ENCODE assay signal across 14 mouse cellular contexts in genomic region chr6:34608603-34609002, GRCm38 (mm10). TPM values are rescaled to one million over a fixed set of nuclear protein-coding genes. Genes with fewer than 3 reads are reported as not detected.
DNase-seq lines count a peak whose midpoint lies in the region; ATAC-seq and TF ChIP-seq lines count a peak whose summit lies in the region.
"Had no signal": no experiment of that assay in that cellular context is flagged by ENCODE, and none has a peak within 500 bp of the region (broad histone marks: within the 10 kb centered on the region; RNA-seq: fewer than 3 reads in every experiment).

No protein-coding gene starts in this region.

- no peaks in the 10 kb centered on the region for H3K27me3 ChIP-seq in heart, adult 2 months (ENCODE audit: control insufficient read depth, insufficient read depth, low read length)
- H3K27me3 ChIP-seq in liver, adult 2 months (ENCODE audit: control insufficient read depth, insufficient read depth, low read length), result no peaks in the 10 kb centered on the region
- H3K27me3 ChIP-seq in liver, embryonic 11.5 days (replicated peaks; ENCODE audit: control insufficient read depth, insufficient read depth, low read length), result no peaks in the 10 kb centered on the region
- H3K27me3 ChIP-seq in embryonic facial prominence, embryonic 10.5 days (replicated peaks; ENCODE audit: low read depth, poor library complexity, severe bottlenecking), result no peaks in the 10 kb centered on the region
- H3K27me3 ChIP-seq: embryonic facial prominence, embryonic 12.5 days had no signal

- intact Hi-C loops in heart, adult 2 months (cut with DNase I), result loop anchor here (1.0 kb wide), 1 partner anchor 10 kb away; the partner anchor contains the start of gene Cald1

- H3K4me2 ChIP-seq in liver, embryonic 11.5 days, result no peak overlapping the region
- H3K4me2 ChIP-seq: embryonic facial prominence, embryonic 12.5 days had no signal

- DNase-seq in heart, adult 2 months, result no peak
- no peak for DNase-seq in heart, adult 9 months (ENCODE audit: low spot score in 2 of 2)
- DNase-seq in liver, adult 2 months (ENCODE audit: extremely low read depth, low read depth, low spot score), result peak; percentile 23
- no peak for DNase-seq in liver, embryonic 11.5 days (ENCODE audit: low spot score)
- no peak for DNase-seq in embryonic facial prominence, embryonic 10.5 days (ENCODE audit: low spot score)
- no peak for DNase-seq in frontal cortex, postnatal 14 days (ENCODE audit: low spot score in 2 of 2)
- DNase-seq in c-Kit-positive CD71-positive TER-119-positive erythroid progenitor cells, embryonic 14.5 days (ENCODE audit: low spot score), result no peak
- DNase-seq: cerebellum, postnatal 14 days; kidney, adult 2 months had no signal

- H3K36me3 ChIP-seq in heart, adult 2 months (ENCODE audit: control insufficient read depth, insufficient read depth, low read length), result peaks cover 13% of the 10 kb centered on the region
- H3K36me3 ChIP-seq in liver, adult 2 months (ENCODE audit: control insufficient read depth, insufficient read depth, low read length), result no peaks in the 10 kb centered on the region
- H3K36me3 ChIP-seq in liver, embryonic 11.5 days (ENCODE audit: control insufficient read depth, insufficient read depth, low read length), result no peaks in the 10 kb centered on the region
- H3K36me3 ChIP-seq in embryonic facial prominence, embryonic 10.5 days (replicated peaks), result no peaks in the 10 kb centered on the region
- H3K36me3 ChIP-seq: embryonic facial prominence, embryonic 12.5 days; G1E; hindbrain, embryonic 10.5 days; midbrain, embryonic 10.5 days had no signal

- WGBS in heart, adult 2 months, result 76% methylated on average over 3 of the region's 3 CpGs
- WGBS in liver, adult 2 months, result 80% methylated on average over 3 of the region's 3 CpGs
- WGBS in liver, embryonic 11.5 days, result 71% methylated on average over 3 of the region's 3 CpGs
- WGBS in embryonic facial prominence, embryonic 10.5 days, result 85% methylated on average over 3 of the region's 3 CpGs

- no peak for ATAC-seq in liver, embryonic 11.5 days (replicated peaks; ENCODE audit: low FRiP score)
- ATAC-seq in megakaryocyte progenitor cell, adult 5-6 weeks (replicated peaks; ENCODE audit: poor library complexity), result peak; percentile 58

- H3K9ac ChIP-seq in heart, adult 2 months (ENCODE audit: low read depth, low read length), result no peak overlapping the region
- H3K9ac ChIP-seq in liver, adult 2 months (ENCODE audit: low read depth, low read length), result no peak overlapping the region
- no peak overlapping the region for H3K9ac ChIP-seq in liver, embryonic 11.5 days (ENCODE audit: low read depth, low read length)
- H3K9ac ChIP-seq: embryonic facial prominence, embryonic 12.5 days had no signal

- no peak for TF ChIP-seq POLR2A in heart, adult 2 months (IDR thresholded peaks at IDR 0.05; ENCODE audit: insufficient read depth, low read depth, low read length)
- TF ChIP-seq POLR2A in liver, adult 2 months (IDR thresholded peaks at IDR 0.05; ENCODE audit: extremely low read depth, insufficient read depth, low read length), result no peak

- H3K27ac ChIP-seq in heart, adult 2 months, result peak overlapping the region; percentile 94
- no peak overlapping the region for H3K27ac ChIP-seq in liver, adult 2 months (replicated peaks; ENCODE audit: insufficient read depth, low read depth, low read length)
- H3K27ac ChIP-seq in liver, embryonic 11.5 days (ENCODE audit: low read depth, low read length), result no peak overlapping the region
- peak overlapping the region; percentile 81; the same call in 1 of the 2 replicates for H3K27ac ChIP-seq in embryonic facial prominence, embryonic 10.5 days (replicated peaks)
- H3K27ac ChIP-seq: midbrain, embryonic 10.5 days had no signal

- peaks cover 23% of the 10 kb centered on the region for H3K4me1 ChIP-seq in heart, adult 2 months (ENCODE audit: control insufficient read depth, insufficient read depth, low read length)
- no peaks in the 10 kb centered on the region for H3K4me1 ChIP-seq in liver, adult 2 months (ENCODE audit: control insufficient read depth, insufficient read depth, low read length)
- H3K4me1 ChIP-seq in liver, embryonic 11.5 days (replicated peaks; ENCODE audit: control insufficient read depth, insufficient read depth, low read length), result peaks cover 28% of the 10 kb centered on the region
- H3K4me1 ChIP-seq in embryonic facial prominence, embryonic 10.5 days, result peaks cover 55% of the 10 kb centered on the region

- TF ChIP-seq EP300 in heart, adult 2 months (IDR thresholded peaks at IDR 0.05; ENCODE audit: insufficient read depth, low read depth, low read length), result no peak

- no peak overlapping the region for H3K4me3 ChIP-seq in heart, adult 2 months
- no peak overlapping the region for H3K4me3 ChIP-seq in liver, adult 2 months (ENCODE audit: insufficient read depth, low read depth, low read length)
- H3K4me3 ChIP-seq in liver, embryonic 11.5 days (ENCODE audit: low read depth, low read length), result no peak overlapping the region
- H3K4me3 ChIP-seq in embryonic facial prominence, embryonic 10.5 days, result no peak overlapping the region
- H3K4me3 ChIP-seq: embryonic facial prominence, embryonic 12.5 days; hindbrain, embryonic 10.5 days; midbrain, embryonic 10.5 days had no signal

- no peaks in the 10 kb centered on the region for H3K79me2 ChIP-seq in heart, adult 2 months (replicated peaks; ENCODE audit: control insufficient read depth, insufficient read depth, low read length)
- H3K79me2 ChIP-seq in liver, adult 2 months (ENCODE audit: control insufficient read depth, insufficient read depth, low read length), result no peaks in the 10 kb centered on the region

- TF ChIP-seq CTCF in heart, adult 2 months (IDR thresholded peaks at IDR 0.05), result no peak
- no peak for TF ChIP-seq CTCF in liver, adult 2 months (IDR thresholded peaks at IDR 0.05; ENCODE audit: low read depth, low read length)

- no peaks in the 10 kb centered on the region for H3K9me3 ChIP-seq in liver, embryonic 11.5 days (ENCODE audit: control insufficient read depth, low read length)
- H3K9me3 ChIP-seq in embryonic facial prominence, embryonic 10.5 days, result no peaks in the 10 kb centered on the region
- H3K9me3 ChIP-seq: embryonic facial prominence, embryonic 12.5 days; G1E; hindbrain, embryonic 10.5 days; midbrain, embryonic 10.5 days had no signal

RNA-seq across cellular contexts. Expression of gene Cald1, which starts 10.3 kb away (rescaled TPM):
- total RNA-seq in heart, adult 2 months (2021), result 10 to 100 TPM; 47.6 to 62.8 TPM
- 14.1 and 28.2 TPM in 2 replicates for polyA plus RNA-seq in heart, adult 2 months (2012; rRNA removed)
- total RNA-seq in liver, adult 2 months (2014; rRNA removed), result 61.0 and 74.8 TPM in 2 replicates
- polyA plus RNA-seq in liver, adult 2 months (2012; rRNA removed), result 42.4 and 44.6 TPM in 2 replicates
- polyA plus RNA-seq in liver, embryonic 11.5 days (2014; fragmentation: Nextera tagmentation; extraction: Ambion mirVana), result 120 and 134 TPM in 2 replicates
- 189 and 232 TPM in 2 replicates for polyA plus RNA-seq in embryonic facial prominence, embryonic 10.5 days (2016; fragmentation: Nextera tagmentation; extraction: Ambion mirVana)
- 0.05 and 0.17 TPM in 2 replicates for total RNA-seq in megakaryocyte progenitor cell, adult 5-6 weeks (2015)
- total RNA-seq in megakaryocyte progenitor cell, adult 5-6 weeks (2017), result not detected in 2 replicates
- polyA plus RNA-seq: G1E had no signal

Comparison
In these comparisons a context has a peak if more than half of its experiments do, and no peak if none do; other contexts are left out.
1. H3K27ac ChIP-seq: peak in heart, adult 2 months (single experiment) and embryonic facial prominence, embryonic 10.5 days (single experiment); none in liver, adult 2 months (single experiment) and liver, embryonic 11.5 days (single experiment).